Mouse (Mus musculus) gonadal fat pad, adult 2 months (tissue): ENCODE results near the gene Actr2. TPM values are rescaled to one million over a fixed set of nuclear protein-coding genes. Genes with fewer than 3 reads are reported as not detected.
"Not testable (repeated sequence)": the region's sequence is repeated elsewhere in the genome, so short reads cannot be mapped to it uniquely, and the experiment has no call there.

Experiments
- DNase-seq: peaks from one replicate; pipeline ENCODE4 v3.0.0-alpha.2; 2012; ENCODE audit warnings: low read depth
- polyA plus RNA-seq: library from polyadenylated mRNA; depleted of rRNA; stranded (reverse); fragments of >200 nt; gene quantifications from 2 replicates; pipeline ENCODE4 v1.2.3, GENCODE M21; 2012

The Actr2 gene
- polyA plus RNA-seq, 1 experiment = 30.4 TPM

- no peak for DNase-seq
Measured at GRCm38 (mm10) chr11:20052814-20053536, 59.7 kb downstream of the Actr2 start.

DNA sequence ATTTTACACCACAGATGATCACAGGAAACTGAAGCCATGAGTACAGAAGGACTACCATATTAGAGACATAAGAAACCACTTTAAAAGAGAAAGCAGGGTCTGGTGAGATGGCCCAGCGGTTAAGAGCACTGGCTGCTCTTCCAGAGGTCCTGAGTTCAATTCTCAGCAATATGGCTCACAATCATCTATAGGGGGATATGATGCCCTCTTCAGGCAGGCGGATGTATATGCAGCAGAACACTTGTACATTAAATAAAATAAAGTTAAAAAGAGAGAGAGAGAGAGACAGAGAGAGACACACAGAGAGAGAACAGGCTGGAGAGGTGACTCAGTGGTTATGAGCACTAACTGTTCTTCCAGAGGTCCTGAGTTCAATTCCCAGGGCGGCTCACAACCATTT is 67.1 kb downstream of the Actr2 start:
- DNase-seq = no peak

GRCm38 (mm10) chr11:20043256-20043655 is 69.5 kb downstream of the Actr2 start:
- no peak for DNase-seq

DNA sequence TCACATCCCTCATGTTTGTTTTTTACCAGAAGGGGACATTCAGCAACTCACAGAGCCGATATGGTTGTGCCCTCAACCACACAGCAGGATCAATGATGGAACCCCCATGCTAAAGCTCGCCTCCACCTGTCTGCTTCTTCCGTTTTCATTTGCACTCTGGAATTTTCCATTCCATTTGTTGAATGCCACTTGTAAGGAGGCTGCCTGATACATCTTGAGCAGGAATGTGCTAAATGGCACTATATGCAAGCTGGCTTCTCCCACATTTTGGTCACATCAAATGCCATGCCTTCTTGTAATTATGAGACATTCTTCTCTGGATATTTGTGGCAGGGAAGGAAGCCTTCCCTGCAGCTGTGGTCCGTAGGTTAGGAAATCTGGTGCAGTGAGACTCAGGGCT is 70.6 kb downstream of the Actr2 start:
- no peak for DNase-seq

- DNase-seq = no peak
Measured at GRCm38 (mm10) chr11:20041164-20041920, 71.4 kb downstream of the Actr2 start.

- no peak for DNase-seq
Measured at GRCm38 (mm10) chr11:20038723-20039122, 74.0 kb downstream of the Actr2 start.

DNA sequence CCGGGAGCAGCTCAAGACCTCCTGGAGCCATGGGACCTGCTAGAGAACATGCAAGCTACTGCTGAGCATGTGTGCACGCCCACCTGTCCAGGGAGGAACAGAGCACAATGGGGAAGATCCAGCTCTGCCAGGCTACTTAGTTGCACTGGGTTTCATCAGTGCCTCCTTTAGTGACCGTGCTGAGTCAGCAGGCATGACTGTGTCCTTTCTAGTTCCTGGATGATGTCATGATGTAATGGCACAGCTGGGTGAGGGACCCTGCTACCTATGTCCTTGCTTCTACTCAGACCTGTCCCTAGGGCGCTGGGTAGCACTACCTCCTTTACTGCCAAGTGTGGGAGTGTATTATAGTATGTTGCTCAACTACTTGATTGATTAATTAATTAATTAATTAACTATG is 75.0 kb downstream of the Actr2 start:
- peak; percentile 58 for DNase-seq

DNA sequence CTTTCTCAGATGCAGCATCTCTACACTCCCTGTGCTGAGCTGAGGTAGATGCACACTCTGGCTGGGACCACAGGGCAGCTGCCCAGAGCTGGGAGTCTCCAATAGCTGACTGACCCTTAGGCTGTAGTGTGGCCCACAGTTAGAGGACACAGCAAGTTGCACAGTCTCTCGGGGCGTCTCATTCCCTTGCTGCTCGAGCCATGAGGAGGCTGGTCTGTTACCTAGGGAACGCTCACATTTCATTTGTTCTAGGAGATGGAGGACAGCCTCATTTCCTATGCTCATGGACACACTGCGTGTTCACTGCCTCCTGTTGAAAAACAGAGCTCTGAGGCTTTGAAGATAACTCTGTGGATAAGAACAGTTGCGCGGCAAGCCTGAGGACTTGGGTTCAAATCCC is 76.7 kb downstream of the Actr2 start:
- DNase-seq = no peak

- no peak for DNase-seq
Measured at GRCm38 (mm10) chr11:20035343-20035928, 77.3 kb downstream of the Actr2 start.

GRCm38 (mm10) chr11:20034337-20034947 is 78.3 kb downstream of the Actr2 start:
- DNase-seq = no peak

- no peak for DNase-seq
Measured at GRCm38 (mm10) chr11:20033541-20034160, 79.1 kb downstream of the Actr2 start.

DNA sequence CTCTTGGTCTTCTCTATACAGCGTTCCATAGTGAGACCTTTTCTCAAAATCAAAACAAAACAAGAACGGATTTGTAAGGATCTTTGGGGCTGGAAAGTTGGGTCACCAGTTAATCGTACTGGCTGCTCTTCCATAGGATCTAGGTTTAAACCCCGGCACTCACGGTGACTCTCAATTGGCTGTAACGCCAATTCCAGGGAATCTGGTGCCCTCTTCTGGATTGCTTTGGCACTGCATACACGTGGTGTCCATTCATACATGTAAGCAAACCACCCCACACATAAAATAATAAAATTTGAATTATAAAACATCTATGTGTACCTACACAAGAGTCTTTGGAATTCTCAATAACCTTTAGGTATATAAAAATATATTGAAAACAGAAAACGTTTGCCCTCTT is 81.2 kb downstream of the Actr2 start:
- no peak for DNase-seq

GRCm38 (mm10) chr11:20030973-20031372 is 81.7 kb downstream of the Actr2 start:
- DNase-seq = not testable (repeated sequence)

GRCm38 (mm10) chr11:20029014-20029413 is 83.7 kb downstream of the Actr2 start:
- DNase-seq = no peak

DNA sequence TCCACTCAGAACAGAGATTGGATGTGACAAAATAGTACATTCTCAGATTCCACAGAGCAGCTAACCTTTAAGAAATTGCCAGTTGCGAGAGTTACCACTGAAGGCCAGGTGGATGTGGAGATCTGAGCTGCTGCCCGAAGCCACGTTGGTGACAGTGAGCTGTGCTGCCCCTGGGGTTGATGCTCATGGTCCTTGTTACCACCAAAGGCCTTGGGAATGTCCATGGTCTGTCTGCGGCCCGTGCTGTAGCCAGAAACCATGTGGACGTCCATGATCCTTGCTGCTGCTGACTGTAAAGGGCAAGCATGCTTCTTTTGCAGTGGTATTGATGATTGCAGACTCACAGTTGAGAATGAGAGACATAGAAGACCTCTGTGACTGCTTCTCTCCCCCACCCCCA is 84.3 kb downstream of the Actr2 start:
- no peak for DNase-seq

DNA sequence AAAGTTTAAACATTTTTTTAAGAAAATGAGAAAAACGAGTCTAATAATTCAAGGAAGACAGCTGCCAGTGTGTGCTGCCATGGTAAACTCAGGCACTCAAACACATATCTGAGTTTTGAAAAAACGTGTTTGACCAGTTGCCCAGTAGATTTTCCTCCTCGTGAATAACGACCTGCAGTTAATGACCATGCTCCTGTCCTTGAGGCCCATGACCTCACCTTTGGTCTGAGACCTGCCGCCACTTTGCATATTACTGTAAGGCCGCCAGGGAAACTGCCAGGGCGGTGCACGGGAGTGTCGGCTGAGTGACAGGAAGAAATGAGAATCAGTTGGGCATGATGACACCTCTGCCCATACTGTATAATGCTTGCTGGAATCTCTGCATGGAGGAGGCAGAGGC is 85.0 kb downstream of the Actr2 start:
- no peak for DNase-seq

GRCm38 (mm10) chr11:20025899-20026298 is 86.8 kb downstream of the Actr2 start:
- DNase-seq = no peak

DNA sequence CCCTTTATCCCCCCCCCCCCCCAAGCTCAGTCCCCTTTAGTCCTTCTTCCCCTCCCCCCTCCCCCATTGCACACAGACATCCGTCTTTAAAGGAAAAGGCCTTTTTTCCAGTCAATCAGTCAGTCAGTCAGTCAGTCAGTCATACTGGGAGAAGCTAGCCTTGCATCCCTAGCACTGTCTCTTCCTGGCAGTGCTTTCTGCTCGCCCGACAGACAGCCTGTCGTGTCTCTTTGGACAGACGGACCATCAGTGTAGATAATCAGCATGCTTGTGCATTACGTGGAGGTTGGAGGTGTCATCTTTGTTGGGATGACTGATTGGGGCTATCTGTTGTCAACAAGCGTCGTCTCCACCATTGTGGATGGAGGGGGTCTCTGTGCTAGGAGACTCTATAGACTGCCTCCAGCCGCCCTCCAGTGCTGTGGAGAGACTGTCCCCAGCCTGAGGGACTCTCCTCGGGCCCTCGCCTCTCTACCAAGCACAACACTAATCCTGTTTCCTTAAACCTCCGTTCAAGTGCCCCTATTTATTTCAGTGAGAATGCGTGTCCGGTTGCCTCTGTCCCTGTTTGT is 89.7 kb downstream of the Actr2 start:
- no peak for DNase-seq

GRCm38 (mm10) chr11:20022462-20022861 is 90.3 kb downstream of the Actr2 start:
- no peak for DNase-seq

GRCm38 (mm10) chr11:20020720-20021119 is 92.0 kb downstream of the Actr2 start:
- DNase-seq = no peak

- DNase-seq = no peak
Measured at GRCm38 (mm10) chr11:20018905-20019304, 93.8 kb downstream of the Actr2 start.

GRCm38 (mm10) chr11:20017937-20018336 is 94.8 kb downstream of the Actr2 start:
- no peak for DNase-seq
